Mouse (Mus musculus) kidney, adult 2 months (tissue): ENCODE data around the gene Nup35. TPM values are rescaled to one million over a fixed set of nuclear protein-coding genes. Genes with fewer than 3 reads are reported as not detected.
A peak's percentile ranks its signal among the peaks of the same experiment; 100 is the strongest.

Source experiments
- DNase-seq: peaks from one replicate; pipeline ENCODE4 v3.0.0; 2021
- H3K27ac ChIP-seq: fragments of 200-500 bp; 2 replicates; pipeline ENCODE4 v1.5.1; 2012; ENCODE audit warnings: low read depth, low read length, control low read depth, inconsistent platforms; ENCODE audit not compliant: insufficient read depth
- H3K27me3 ChIP-seq: fragments of 200-500 bp; replicated peaks from 2 replicates; pipeline ENCODE4 v1.6.1; 2012; ENCODE audit warnings: mild to moderate bottlenecking, moderate library complexity, low read length, inconsistent platforms; ENCODE audit not compliant: control insufficient read depth, insufficient read depth
- H3K36me3 ChIP-seq: fragments of 200-500 bp; 2 replicates; pipeline ENCODE4 v1.6.1; 2012; ENCODE audit warnings: mild to moderate bottlenecking, moderate library complexity, low read length, inconsistent platforms; ENCODE audit not compliant: control insufficient read depth, insufficient read depth
- H3K4me1 ChIP-seq: fragments of 200-500 bp; 2 replicates; pipeline ENCODE4 v1.6.1; 2011; ENCODE audit warnings: low read length; ENCODE audit not compliant: control insufficient read depth, insufficient read depth
- H3K4me3 ChIP-seq: fragments of 200-500 bp; 2 replicates; pipeline ENCODE4 v1.5.1; 2011; ENCODE audit warnings: mild to moderate bottlenecking, low read depth, low read length, control low read depth; ENCODE audit not compliant: insufficient read depth
- CTCF ChIP-seq: fragments of 200-500 bp; conservative IDR thresholded peaks from 2 replicates; pipeline ENCODE4 v1.5.1; 2011; ENCODE audit warnings: low read depth, mild to moderate bottlenecking, control low read depth, low read length, moderate library complexity, mixed read lengths; ENCODE audit not compliant: insufficient read depth, insufficient read length
- POLR2A ChIP-seq: fragments of 200-500 bp; IDR thresholded peaks from one replicate; pipeline ENCODE4 v1.6.1; 2011; ENCODE audit warnings: low read depth, low read length, control low read depth
- WGBS: fragments of 180-500 bp; shearing (Covaris S2); methylation state at CpG from one replicate; pipeline ENCODE4 v1.1.7; 2018; 5-methylcytosine and 5-hydroxymethylcytosine counted together
- polyA plus RNA-seq: library from polyadenylated mRNA; depleted of rRNA; stranded (reverse); fragments of >200 nt; gene quantifications from 2 replicates; pipeline ENCODE4 v1.2.3, GENCODE M21; 2012

Nup35 gene
- polyA plus RNA-seq, 1 experiment = 22.0 TPM

- WGBS = 2% methylated on average over 84 of the region's 88 CpGs
- Histone ChIP-seq H3K27ac (peak within 1 kb of the TSS; percentile 88), H3K36me3 (no peaks in the 10 kb centered on the region), H3K4me1 (peaks cover 14% of the 10 kb centered on the region), H3K27me3 (no peaks in the 10 kb centered on the region), H3K4me3 (peak within 1 kb of the TSS; percentile 72)
- peak; percentile 93 for DNase-seq
- TF ChIP-seq POLR2A (no peak), CTCF (peak; percentile 32)
Observed at GRCm38 (mm10) chr2:80581043-80581711, 35.9 kb upstream of the Nup35 start, which contains the start of gene Nckap1. Gene Nckap1 (minus strand): TSS chr2:80581380.

GRCm38 (mm10) chr2:80582356-80582755 is 34.7 kb upstream of the Nup35 start:
- TF ChIP-seq CTCF (no peak), POLR2A (no peak)
- WGBS = 91% methylated on average over 3 of the region's 3 CpGs

GRCm38 (mm10) chr2:80594215-80594918 is 22.7 kb upstream of the Nup35 start:
- H3K27ac ChIP-seq = no peak overlapping the region
- H3K27me3 ChIP-seq = no peaks in the 10 kb centered on the region
- DNase-seq = no peak
- no peak for TF ChIP-seq POLR2A
- TF ChIP-seq CTCF = no peak
- H3K4me1 ChIP-seq = no peaks in the 10 kb centered on the region
- no peaks in the 10 kb centered on the region for H3K36me3 ChIP-seq
- H3K4me3 ChIP-seq = no peak overlapping the region
- WGBS = 71% methylated on average over 4 of the region's 4 CpGs

More at GRCm38 (mm10) chr2:80582356-80582755, 34.7 kb upstream of the Nup35 start:
- Histone ChIP-seq H3K36me3 (no peaks in the 10 kb centered on the region), H3K27ac (no peak overlapping the region), H3K4me3 (no peak overlapping the region), H3K27me3 (no peaks in the 10 kb centered on the region), H3K4me1 (peaks cover 6% of the 10 kb centered on the region)
- DNase-seq = no peak

- Histone ChIP-seq H3K27me3 (no peaks in the 10 kb centered on the region), H3K27ac (no peak overlapping the region), H3K36me3 (no peaks in the 10 kb centered on the region), H3K4me1 (no peaks in the 10 kb centered on the region; the same call in 1 of the 2 replicates), H3K4me3 (no peak overlapping the region)
- DNase-seq = no peak
- 64% methylated on average over 5 of the region's 5 CpGs for WGBS
- TF ChIP-seq POLR2A = no peak
- TF ChIP-seq CTCF = no peak
Observed at GRCm38 (mm10) chr2:80596960-80597359, 20.1 kb upstream of the Nup35 start.

- TF ChIP-seq CTCF (no peak), POLR2A (no peak)
- H3K27ac ChIP-seq = no peak overlapping the region
- no peaks in the 10 kb centered on the region; the same call in 1 of the 2 replicates for H3K4me1 ChIP-seq
- 91% methylated on average over 3 of the region's 3 CpGs for WGBS
- no peaks in the 10 kb centered on the region for H3K27me3 ChIP-seq
- DNase-seq = no peak
- no peaks in the 10 kb centered on the region for H3K36me3 ChIP-seq
- no peak overlapping the region for H3K4me3 ChIP-seq
Observed at GRCm38 (mm10) chr2:80599850-80600249, 17.2 kb upstream of the Nup35 start.

GRCm38 (mm10) chr2:80600611-80601010 is 16.4 kb upstream of the Nup35 start:
- TF ChIP-seq CTCF (no peak), POLR2A (no peak)
- no peaks in the 10 kb centered on the region for H3K36me3 ChIP-seq
- no peaks in the 10 kb centered on the region; the same call in 1 of the 2 replicates for H3K4me1 ChIP-seq
- H3K27ac ChIP-seq = no peak overlapping the region
- no peak overlapping the region for H3K4me3 ChIP-seq
- peak; percentile 65 for DNase-seq
- H3K27me3 ChIP-seq = no peaks in the 10 kb centered on the region

- no peak for DNase-seq
- Histone ChIP-seq H3K4me1 (no peaks in the 10 kb centered on the region; the same call in 1 of the 2 replicates), H3K27ac (no peak overlapping the region), H3K4me3 (no peak overlapping the region), H3K36me3 (no peaks in the 10 kb centered on the region), H3K27me3 (no peaks in the 10 kb centered on the region)
- TF ChIP-seq POLR2A = no peak
- TF ChIP-seq CTCF = no peak
- 93% methylated on average over 13 of the region's 13 CpGs for WGBS
Observed at GRCm38 (mm10) chr2:80602756-80603155, 14.3 kb upstream of the Nup35 start.
